Mouse (Mus musculus): ENCODE measurements around the gene Tldc1.

Gene Tldc1

DNA sequence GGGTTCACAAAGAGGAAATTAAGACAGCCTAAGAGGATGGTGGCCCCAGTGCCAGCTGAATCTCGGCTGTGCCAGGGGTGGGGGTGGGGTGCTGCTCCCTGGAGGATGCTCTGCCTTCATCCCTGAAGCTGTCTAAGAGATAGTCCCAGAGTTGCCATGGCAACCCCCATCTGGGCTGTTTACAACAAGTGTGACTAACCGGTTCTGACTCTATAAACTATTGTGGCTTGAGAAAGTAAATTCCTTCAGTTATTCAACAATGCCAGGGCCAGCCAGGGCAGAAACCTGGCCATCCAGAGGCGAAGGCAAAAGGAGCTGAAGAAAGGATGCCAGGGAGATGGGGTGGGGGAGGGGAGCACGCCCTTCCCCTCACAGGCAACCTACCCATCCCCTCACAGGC is 23.0 kb upstream of the Tldc1 start:
- no peak for DNase-seq (ENCODE audit: low spot score in 2 of 2)

- DNase-seq (ENCODE audit: low spot score in 2 of 2), result no peak
Measured at GRCm38 (mm10) chr8:119798965-119799264, 20.7 kb upstream of the Tldc1 start.

- DNase-seq (ENCODE audit: low spot score in 2 of 2), result peak; percentile 80 to 84
Measured at GRCm38 (mm10) chr8:119798170-119798964, 20.2 kb upstream of the Tldc1 start.

GRCm38 (mm10) chr8:119795651-119796050 is 17.4 kb upstream of the Tldc1 start:
- DNase-seq (ENCODE audit: low spot score in 2 of 2), result no peak

DNA sequence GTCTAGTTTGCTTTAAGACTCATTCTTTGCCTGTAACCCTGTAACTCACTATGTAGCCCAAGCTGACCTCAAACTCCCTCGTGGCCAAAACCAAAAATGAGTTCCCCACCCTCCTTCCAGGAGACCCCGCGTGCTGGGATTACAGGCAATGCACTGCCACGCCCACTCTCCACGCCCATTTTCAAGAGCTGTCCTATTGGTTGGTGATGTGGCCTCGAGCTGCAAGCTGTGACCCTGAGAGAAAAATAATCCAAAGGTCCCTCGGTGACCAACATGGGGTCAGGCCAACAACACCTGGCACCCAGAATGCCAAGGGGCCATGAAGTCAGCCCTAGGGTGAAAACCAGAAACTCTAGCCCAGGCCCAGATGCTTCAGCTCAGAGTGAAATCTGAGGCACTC is 16.5 kb upstream of the Tldc1 start:
- no peak for DNase-seq (ENCODE audit: low spot score in 2 of 2)

GRCm38 (mm10) chr8:119791804-119792704 is 13.8 kb upstream of the Tldc1 start:
- DNase-seq (ENCODE audit: low spot score in 2 of 2), result no peak

- no peak for DNase-seq (ENCODE audit: low spot score in 2 of 2)
Measured at GRCm38 (mm10) chr8:119789581-119789980, 11.4 kb upstream of the Tldc1 start.

GRCm38 (mm10) chr8:119788607-119789381 is 10.6 kb upstream of the Tldc1 start:
- no peak for DNase-seq (ENCODE audit: low spot score in 2 of 2)

DNA sequence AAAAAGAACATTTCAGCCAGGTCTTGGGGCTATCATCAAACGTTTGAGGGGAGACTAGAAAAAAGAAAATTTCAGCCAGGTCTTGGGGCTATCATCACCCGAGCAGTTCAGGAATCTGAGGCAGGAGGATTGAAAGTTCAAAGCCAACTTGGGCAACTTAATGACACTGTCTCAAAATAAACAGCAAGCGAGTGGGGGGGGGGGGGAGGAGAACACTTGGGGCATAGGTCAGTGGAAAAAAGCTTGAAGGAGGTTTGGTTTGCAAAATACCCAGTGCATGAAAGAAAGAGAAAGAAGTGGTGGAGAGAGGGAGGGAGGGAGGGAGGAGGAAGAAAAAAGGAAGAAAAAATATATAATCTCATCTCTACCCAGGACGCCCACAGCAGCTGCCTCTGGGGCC is 9.1 kb upstream of the Tldc1 start:
- no peak for DNase-seq (ENCODE audit: low spot score in 2 of 2)

DNA sequence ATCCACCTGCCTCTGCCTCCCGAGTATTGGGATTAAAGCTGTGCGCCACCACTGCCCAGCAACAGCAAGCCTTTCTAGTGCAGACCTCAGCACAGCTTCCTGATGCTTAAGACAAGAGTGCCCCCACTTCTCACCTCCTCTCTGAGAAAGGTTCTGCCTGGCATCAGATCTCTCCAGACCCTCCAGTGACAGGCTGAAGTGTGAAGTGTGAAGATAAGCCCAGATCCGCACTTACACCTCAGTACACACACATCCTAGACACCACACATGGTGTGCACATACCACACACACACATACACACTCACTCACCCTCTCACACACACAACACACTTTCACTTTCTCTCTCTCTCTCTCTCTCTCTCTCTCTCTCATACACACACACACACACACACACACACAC is 8.7 kb upstream of the Tldc1 start:
- no peak for DNase-seq (ENCODE audit: low spot score in 2 of 2)

GRCm38 (mm10) chr8:119785764-119786405 is 7.7 kb upstream of the Tldc1 start:
- no peak for DNase-seq (ENCODE audit: low spot score in 2 of 2)

DNA sequence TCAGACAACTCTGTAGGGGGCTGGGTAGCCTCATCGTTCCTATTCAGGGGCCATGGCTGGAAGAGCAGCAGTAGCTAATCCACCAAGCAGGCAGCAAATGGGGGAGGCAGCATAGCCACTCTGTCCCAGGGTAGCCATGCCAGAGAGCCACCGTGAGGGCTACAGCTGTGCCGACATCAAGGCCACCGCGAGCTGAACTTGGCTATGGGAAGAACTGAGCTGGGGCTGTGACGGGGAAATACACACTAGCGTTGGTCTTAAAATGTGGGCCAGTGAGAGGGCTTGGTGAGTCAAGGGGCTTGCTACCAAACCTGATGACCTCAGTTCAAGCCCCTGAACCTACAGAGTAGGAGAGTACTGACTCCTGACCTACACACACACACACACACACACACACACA is 6.5 kb upstream of the Tldc1 start:
- no peak for DNase-seq (ENCODE audit: low spot score in 2 of 2)

DNA sequence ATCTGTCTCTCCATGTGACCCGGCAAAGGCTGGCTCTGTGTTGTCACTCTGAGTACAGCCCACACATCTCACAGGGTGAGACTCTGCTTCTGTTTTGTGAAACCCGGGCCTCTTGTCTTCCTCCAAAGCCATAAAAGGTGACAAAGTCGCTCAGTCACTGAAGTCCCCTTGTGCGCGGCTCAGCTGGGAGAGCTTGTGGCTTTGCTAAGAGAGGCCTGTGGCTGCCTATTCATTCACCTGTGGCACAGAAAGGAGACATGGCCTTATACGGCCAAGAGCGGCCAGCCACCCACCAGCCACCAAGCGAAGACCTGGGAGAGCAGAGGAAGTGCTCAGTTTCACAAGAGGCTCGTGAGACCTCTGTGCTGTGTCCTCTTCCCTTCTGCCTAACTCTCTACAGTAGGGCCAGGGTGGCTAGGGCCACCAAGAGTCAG is 5.9 kb upstream of the Tldc1 start:
- peak; percentile 91 for DNase-seq (ENCODE audit: low spot score in 2 of 2)

DNA sequence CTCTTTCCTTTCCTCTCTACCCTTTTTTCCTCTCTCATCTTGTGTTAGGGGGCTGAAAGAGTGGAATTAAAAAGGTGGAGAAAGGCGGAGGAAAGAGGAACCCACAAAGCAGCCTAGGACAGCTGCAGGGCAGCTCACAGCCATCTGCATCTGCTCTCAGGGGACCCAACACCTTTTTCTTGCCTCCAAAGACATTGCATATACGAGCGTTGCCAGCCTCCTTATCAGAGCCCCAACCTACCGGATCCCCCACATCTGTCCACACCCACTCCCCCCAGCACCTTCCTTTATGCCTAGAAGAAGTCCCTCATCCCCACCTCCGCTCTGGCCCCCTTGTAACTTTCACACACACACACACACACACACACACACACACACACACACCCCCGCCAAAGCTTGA is 5.4 kb upstream of the Tldc1 start:
- peak; percentile 46 to 51 for DNase-seq (ENCODE audit: low spot score in 2 of 2)

DNA sequence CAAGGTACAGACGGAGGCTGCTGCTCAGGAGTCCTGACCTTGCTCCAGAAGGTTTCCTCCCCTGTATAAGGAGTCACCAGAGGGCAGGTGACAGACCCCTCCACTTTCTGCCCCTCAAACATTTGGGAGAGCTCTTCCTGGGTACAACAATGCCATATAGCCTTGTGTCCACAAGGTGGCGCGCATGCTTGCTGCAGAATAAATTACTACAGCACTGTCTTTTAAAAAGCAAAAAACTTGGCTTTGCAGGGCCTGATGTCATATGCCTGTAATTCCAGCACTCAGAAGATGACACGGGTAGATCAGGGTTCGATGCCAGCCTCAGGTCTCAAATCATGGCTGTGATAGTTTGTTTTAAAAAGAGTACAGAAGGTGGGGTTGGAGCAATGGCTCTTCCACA is 4.5 kb upstream of the Tldc1 start:
- DNase-seq (ENCODE audit: low spot score in 2 of 2), result peak; percentile 68 to 80

GRCm38 (mm10) chr8:119781086-119781840 is 3.0 kb upstream of the Tldc1 start:
- no peak for DNase-seq (ENCODE audit: low spot score in 2 of 2)

DNA sequence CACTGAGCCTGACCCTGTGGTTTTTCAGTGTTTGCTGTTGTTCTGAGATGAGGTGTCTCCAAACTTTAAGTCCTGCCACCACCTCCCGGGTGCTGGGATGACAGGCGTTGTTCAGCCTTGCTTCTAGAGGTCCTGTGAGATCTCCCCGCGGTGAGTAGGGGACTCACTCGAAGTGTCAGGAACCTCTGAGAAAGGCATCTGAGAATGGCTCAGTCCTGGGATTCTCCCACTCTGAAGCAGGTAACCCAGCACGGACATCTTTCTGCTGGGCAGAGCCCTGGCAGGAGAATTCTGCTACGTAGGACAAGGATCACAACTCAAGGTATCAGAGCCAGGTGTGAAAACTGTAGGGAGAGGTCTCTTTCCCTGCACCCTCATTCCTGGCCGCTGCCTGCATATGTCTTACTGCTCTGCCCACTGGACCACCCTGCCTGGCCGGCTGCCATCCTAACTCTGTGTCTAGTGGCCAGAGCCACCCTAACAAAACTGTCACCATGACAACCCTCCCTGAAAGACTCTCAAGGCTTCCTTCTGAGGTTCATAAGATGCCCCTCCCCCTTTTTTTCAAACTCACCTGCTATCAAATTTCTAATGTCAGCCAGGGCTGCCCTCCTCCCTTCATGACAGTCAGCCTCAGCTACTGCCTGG is 2.3 kb upstream of the Tldc1 start:
- DNase-seq (ENCODE audit: low spot score in 2 of 2), result no peak

- peak; percentile 77 to 81 for DNase-seq (ENCODE audit: low spot score in 2 of 2)
Measured at GRCm38 (mm10) chr8:119779013-119779737, 959 bp upstream of the Tldc1 start.

DNA sequence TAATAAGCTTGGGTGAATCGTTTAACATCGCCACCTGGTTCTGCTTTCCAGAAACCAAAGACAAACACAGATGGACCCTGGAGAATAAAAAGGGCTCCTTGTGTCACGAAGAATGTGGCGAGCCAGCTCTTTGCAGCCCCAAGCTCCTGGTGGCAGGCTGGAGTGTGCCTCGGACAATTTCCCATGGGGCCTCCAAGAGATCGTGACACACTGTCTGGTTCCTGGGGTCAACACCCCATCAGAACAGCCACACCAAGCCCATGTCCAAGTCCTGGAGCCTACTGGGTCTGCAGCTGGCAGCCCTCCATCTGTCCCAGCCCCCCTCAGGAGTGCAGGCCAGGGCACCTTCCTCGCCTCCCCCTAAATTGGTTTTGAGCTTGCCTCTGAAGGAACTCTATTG is 451 bp downstream of the Tldc1 start:
- no peak for DNase-seq (ENCODE audit: low spot score in 2 of 2)

Data from spleen, postnatal 36 days (tissue).